19 mouse cellular contexts compared by ENCODE assay signal in the genomic region with DNA sequence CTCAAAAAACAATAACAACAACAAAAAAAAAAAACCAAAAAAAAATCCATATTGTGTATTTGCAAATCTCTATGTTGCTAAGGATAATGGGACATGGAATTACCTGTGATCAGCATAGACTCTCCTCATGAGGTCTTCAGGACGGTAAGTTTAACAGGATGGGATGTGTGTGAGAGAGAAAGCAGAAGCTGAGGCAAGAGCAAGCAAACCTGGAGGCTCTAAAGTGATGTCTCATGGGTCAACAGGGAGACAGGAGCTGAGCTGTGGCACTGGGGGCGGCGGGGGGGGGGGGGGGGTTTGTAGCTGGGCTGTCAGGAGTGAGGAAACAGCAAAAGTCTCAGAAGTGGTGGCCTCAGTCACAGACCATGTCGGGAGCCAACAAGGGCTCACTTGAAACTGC.
"Had no signal": no experiment of that assay in that cellular context is flagged by ENCODE, and none has a peak within 500 bp of the region (broad histone marks: within the 10 kb centered on the region; RNA-seq: fewer than 3 reads in every experiment).

No protein-coding gene starts in this region.

- DNase-seq: lung, adult 2 months; lung, postnatal 14 days; lung, postnatal 36 days; midbrain, embryonic 14.5 days; retina, postnatal 1 day; right cerebral cortex, adult 18-20 months; right cerebral cortex, postnatal 14 days; thymus, adult 2 months; thymus, postnatal 25 days; thymus, postnatal 4 days had no signal

- H3K4me3 ChIP-seq: lung, embryonic 15.5 days; midbrain, embryonic 12.5 days; neural tube, embryonic 13.5 days; neural tube, embryonic 15.5 days; stomach, embryonic 15.5 days had no signal

- H3K4me2 ChIP-seq: lung, embryonic 15.5 days; midbrain, embryonic 12.5 days; neural tube, embryonic 13.5 days; neural tube, embryonic 15.5 days; stomach, embryonic 15.5 days had no signal

- H3K9me3 ChIP-seq: lung, embryonic 15.5 days; megakaryocyte, embryonic 14.5 days; midbrain, embryonic 12.5 days; neural tube, embryonic 13.5 days; neural tube, embryonic 15.5 days; stomach, embryonic 15.5 days had no signal

- H3K4me1 ChIP-seq: stomach, embryonic 15.5 days had no signal

- H3K27me3 ChIP-seq: lung, embryonic 15.5 days; megakaryocyte, embryonic 14.5 days; midbrain, embryonic 12.5 days; neural tube, embryonic 13.5 days; neural tube, embryonic 15.5 days; stomach, embryonic 15.5 days had no signal

- H3K9ac ChIP-seq: lung, embryonic 15.5 days; midbrain, embryonic 12.5 days; neural tube, embryonic 13.5 days; neural tube, embryonic 15.5 days; stomach, embryonic 15.5 days had no signal

- H3K27ac ChIP-seq: lung, embryonic 15.5 days; macrophage; midbrain, embryonic 12.5 days; stomach, embryonic 15.5 days; stomach, postnatal 0 days had no signal

- ATAC-seq: lung, postnatal 0 days had no signal
